Mouse (Mus musculus) urinary bladder, postnatal 10 days (tissue): ENCODE data around the gene Serpina3m.
A peak's percentile ranks its signal among the peaks of the same experiment; 100 is the strongest.
"Not testable (repeated sequence)": the region's sequence is repeated elsewhere in the genome, so short reads cannot be mapped to it uniquely, and the experiment has no call there.

Source experiments
- DNase-seq: peaks from one replicate; pipeline ENCODE4 v3.0.0; 2022; ENCODE audit warnings: low spot score

The Serpina3m gene

DNA sequence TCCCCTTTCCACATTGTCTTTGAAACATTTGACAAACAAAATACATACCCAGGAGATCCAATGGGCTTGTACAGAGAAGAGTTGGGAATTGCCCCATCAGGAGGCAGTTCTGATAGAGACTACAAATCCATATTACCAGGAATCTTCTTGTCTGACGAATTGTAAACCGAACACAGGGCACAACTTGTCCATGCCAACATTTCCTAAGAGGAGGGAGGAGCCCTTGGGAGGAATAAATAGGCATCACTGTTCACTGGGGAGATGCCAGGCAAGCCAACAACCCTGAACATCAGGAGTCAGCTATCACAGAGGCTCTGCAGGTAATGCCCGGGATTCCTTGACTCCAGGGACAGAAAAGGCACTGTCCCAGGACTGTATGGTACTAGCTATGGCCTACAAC is at the start of gene Serpina3m, which contains the start of gene Serpina3k:
Gene Serpina3m, plus strand, starts transcription at position 261 of the 400 bp plus-strand sequence.
Gene Serpina3k, plus strand, starts transcription at position 261 of the 400 bp plus-strand sequence.
- DNase-seq: not testable (repeated sequence)

DNA sequence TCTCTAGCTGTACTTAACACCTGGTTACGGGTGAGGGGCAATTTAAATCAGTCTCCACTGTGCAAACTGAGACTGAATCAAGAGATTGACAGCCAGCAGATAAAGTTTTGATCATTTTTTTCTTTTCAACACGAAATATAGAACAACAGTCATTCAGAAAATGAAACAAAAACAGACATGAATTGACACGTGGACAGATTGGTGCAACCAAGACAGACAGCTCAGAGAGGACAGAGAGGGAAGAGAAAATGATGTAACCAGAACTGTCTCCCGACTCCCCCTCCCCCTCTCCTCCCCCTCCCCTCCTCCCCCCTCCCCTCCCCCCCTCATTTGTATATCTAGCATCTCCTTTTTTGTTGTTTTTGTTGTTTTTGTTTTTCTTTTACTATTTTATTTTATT is 48.4 kb upstream of the Serpina3m start:
- no peak for DNase-seq

DNA sequence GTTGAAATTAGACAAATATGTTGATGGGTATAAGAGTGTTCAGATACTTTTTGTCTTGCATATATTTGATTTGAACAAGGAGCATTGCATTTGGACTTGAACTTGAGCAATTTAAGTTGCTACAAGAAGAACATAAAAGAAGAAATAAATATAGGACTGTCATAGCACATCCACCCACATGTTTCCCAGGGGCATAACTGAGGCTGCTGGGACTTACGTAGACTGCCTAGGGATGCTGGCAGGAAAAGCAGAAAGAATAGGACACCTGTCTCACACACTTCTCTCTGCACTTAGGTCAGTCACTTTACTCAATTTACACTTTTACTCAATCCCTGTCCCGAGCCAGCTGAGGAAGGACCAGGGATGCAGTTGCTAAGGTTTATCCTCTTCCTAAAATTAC is 44.3 kb upstream of the Serpina3m start:
- no peak for DNase-seq

DNA sequence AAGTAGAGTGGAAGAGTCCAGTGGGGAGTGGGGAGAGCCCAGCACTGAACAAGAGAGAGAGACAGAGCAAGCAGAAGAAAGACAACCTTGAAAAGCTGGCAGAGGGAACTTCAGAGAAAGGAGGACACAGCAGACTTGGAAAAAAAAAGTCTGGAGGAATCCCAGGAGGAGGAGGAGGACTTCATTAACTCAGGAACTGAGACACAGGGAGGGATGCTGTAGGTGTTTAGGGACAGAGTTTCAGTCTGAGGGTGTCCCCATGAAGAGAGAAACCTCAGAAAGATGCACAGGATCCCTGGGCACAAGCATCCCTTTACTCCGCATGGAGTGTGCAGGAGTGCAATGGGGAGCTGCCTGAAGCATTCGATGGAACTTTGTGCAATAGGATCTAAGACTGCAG is 40.2 kb upstream of the Serpina3m start:
- DNase-seq: no peak

DNA sequence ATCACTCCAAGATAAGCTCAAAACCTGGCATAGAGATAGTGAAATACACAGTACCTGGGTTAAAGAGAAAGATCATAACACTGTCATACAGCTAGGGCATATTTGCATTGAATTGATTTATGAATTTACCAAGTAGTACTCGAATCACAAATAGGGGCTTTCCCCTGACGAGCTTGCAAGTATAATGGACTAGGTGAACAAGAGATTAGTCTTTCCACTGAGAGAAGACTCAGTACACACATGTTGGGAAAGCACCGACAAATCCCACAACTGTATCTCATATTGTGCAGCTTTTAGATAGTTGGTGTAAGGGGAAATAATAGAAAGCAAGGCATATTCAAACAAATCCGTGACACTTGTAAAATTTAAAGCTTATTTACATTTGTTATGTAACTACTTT is 32.3 kb upstream of the Serpina3m start:
- DNase-seq: no peak

DNA sequence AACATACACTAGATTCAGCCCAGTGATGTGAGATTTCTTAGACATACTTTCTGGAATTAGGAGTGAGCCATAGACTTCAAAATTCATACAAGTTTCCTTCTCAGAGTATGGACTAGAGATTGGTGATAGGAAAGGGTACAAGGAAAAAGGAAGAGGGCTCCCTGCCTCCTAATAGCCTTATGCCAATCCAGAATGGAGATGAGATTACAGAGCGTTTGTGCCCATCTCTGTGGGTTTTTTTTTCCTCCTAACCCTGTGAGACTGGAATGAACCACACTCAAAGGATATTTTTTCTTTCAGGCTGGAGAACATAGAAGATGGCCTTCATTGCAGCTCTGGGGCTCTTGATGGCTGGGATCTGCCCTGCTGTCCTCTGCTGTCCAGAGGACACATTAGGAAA is 24.0 kb upstream of the Serpina3m start, which contains the start of gene Serpina3j:
Gene Serpina3j, plus strand, starts transcription at position 301 of the 400 bp plus-strand sequence.
- DNase-seq: no peak

DNA sequence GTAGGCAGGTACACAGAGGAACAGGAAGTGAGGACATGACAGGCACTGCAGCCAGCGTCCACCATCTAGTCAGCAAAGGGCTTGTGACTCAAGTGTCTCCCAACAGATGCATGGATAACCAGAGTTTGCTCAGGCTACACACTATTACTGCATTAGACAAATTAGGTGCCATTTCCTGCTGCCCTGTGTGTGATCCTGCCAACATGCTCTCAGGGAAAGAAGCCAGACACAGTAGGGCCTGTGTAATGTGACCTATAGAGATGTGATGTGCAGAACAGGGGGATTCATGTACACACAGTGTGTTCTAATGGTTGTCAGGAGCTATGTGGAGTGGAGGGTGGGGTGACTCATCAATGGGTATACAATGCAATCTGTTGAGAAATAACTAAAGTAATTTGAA is 15.8 kb upstream of the Serpina3m start:
- DNase-seq: no peak

DNA sequence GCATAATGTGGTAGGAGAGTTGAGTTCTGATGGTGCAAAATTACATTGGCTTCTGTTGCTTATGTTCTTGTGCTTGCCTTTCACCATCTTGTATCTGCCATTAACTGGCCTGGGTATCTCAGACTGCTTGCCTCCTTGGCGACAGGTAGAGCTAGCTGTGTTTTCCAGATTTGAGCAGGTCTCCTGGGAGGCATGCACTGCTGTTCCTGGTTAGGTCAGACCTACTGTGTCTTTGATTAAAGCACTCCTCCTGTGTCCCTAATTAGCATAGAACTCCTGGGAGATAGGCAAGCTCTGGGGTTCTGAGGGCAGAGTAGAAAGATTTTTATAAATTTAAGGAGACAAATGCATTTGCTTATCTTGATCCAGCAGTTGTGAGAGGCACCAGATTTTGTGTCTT is 6.6 kb upstream of the Serpina3m start:
- DNase-seq: no peak

DNA sequence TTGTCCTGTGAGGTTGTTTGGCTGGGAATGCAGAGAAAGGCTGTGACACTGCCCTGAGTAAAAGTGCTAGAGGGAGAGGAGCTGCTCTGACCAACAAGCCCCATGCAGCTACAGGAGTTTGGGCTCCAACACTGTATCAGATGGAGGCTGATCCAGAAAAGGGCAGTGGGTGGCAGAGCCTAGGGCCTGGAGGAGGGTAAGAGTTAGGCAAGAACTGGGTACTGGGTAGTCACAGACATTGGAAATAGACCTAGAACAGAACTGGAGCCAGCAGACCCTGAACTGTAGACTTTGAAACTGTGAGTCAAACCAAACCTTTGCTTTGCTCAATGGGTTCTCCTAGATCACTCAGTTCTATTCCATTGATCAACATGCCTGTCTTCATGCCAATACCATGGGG is 1.4 kb upstream of the Serpina3m start:
- DNase-seq: not testable (repeated sequence)

DNA sequence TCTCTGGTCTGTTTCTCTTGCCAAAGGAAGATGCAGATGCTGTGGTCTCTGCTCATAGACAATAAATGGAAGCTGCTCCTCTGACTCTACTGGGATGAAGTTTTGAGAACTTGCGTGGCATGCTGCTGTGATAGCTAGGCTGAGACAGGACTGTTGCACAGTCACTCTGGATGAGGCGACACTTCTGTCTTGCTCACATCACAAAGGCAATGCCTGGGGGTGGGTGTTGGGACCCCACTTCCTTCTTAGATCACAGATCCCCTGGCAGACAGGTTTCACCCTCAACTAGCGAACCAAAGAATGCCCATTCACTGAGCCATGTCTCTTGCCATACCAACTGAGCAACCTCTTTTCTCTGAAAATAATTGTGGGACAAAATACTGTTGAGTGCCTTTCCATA is 419 bp downstream of the Serpina3m start:
- no peak for DNase-seq

DNA sequence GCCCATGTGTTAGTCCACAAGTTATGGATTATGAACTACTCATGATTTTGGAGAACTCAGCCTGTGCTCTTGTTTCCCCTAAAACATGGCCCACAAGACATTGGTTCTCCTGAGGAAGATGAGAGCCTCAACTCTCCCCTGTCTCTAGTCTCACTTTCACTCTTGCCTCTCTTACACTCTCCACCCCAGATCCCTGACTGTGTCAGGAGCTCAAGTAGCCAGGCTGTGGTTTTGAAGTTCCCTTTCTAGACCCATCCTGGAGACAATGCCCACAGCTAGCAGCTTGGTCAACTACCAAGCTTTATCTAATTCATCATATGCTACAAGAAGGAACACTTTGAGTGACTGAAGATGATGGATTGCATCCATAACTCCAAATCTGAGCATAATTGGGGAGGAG is 4.2 kb downstream of the Serpina3m start:
- not testable (repeated sequence) for DNase-seq

DNA sequence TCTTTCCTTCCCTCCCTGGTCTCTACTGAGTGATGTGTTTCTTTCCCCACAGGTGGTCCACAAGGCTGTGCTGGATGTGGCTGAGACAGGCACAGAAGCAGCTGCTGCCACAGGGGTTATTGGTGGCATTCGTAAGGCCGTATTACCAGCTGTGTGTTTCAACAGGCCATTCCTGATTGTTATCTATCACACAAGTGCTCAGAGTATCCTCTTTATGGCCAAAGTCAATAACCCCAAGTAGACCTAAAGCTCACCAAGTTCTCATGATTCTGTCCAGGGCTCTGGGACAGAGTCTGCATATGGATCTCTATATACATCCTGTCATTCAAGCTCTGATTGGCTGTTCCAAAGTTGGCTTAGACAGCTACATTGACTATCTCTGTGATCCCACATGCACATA is 6.9 kb downstream of the Serpina3m start:
- DNase-seq: no peak

DNA sequence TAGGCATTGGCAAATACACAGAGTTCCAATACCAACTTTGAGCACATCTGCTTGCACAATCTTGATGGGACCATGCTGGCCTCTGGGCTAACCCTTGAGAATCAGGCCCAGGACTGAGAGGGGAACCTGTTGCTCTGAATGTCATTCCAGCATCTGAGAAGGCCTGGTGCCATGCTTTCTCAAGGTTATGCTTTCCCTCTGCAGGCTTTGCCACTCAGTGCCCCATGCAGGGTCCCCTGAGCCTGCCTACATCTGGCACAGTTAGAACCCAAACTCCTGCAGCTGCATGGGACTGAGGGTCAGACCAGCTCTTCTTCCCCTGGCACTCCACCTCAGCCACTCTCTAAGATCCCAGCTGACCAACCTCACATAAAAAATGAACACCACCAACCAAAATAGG is 7.4 kb downstream of the Serpina3m start:
- DNase-seq: no peak

DNA sequence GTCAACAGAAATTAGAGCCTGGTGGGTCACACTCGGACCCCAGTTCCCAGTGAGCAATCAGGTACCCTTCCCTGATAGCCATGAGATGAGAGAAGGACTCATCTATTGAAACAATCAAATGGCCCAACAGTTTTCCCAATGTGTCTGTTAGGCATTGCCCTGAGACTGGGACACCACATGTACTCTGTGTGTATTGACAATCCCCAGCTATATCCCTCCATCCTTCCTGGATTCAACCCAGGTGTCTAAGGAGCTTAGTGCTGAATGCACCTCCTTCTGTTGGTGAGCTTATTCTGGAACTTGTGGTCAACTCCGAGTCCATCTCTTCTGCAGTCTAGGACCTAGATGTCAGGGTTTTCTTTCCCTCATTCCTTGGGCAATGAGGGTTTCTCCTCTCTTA is 8.8 kb downstream of the Serpina3m start:
- no peak for DNase-seq

DNA sequence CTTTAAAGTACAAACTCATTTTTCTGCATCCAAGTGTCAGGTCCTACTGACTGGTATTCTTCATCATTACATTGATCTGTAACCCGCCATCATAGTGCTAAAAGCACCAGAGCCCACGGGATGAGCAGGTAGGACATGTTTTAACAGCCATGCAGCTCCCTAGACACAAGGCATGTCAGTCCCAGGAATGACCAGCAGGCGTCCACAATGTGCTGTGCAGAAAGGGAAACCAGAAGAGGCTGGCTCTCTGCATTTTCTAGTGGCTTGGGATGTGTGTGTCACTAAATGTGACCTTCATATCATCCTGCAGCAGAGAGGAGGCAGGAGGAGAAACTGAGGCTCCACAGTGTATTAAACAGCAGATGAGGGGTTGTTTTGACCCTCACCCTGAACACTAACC is 13.5 kb downstream of the Serpina3m start:
- peak; percentile 16 for DNase-seq

DNA sequence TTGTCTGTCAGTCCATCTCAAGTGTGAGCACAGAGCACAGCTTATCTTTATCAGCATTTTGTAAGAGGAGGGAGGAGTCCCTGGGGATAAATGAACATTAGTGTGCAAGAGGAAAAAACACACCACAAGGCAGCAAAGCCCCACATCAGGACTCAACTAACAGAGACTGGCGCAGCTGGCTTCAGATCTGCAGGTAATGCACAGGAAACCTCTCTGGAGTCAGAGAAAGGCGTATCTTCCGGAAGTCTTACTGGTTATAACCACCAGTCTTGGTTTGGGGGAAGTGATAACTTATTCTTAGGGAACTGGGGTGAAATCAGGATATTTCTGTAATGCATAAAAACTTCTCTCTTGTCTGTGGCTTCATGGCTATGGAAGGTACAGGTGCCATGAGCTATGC is 17.7 kb downstream of the Serpina3m start:
- no peak for DNase-seq

DNA sequence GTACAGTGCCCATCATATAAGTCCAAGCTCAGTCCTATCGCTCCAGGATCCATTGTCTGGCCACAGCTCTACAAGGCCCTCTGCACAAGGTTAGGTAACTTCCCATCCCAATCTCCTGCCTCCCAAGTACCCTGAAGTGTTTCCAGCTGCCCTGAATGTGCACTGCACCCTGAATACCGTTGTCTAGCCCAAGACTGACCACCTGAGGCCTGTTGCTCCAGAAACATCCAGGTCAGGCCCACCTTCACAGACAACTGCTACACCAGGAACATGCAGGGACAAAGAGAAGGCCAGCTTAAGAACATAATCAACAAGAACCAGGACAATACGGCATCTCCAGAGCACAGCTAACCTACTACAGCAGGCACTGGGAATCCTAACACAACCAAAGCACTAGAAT is 31.7 kb downstream of the Serpina3m start:
- no peak for DNase-seq

DNA sequence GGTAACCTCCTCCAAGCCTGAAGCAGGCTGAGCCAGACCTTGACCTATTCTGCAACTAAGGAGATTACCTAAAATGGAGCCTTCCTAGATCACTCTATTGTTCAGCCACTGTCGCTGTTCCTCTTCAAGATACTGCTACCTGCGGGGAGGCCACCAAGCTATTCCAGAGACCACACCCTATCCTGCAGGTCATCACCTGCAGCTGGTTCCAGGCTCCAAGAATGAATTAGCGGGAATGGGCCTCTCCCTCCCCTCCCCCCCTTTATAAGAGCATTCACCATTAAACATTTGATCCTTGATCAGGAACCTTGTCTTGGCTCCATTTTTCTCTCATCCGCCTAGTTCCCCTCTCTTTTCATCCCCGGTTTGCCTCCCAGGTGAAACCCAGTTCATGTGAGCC is 38.9 kb downstream of the Serpina3m start:
- DNase-seq: not testable (repeated sequence)

DNA sequence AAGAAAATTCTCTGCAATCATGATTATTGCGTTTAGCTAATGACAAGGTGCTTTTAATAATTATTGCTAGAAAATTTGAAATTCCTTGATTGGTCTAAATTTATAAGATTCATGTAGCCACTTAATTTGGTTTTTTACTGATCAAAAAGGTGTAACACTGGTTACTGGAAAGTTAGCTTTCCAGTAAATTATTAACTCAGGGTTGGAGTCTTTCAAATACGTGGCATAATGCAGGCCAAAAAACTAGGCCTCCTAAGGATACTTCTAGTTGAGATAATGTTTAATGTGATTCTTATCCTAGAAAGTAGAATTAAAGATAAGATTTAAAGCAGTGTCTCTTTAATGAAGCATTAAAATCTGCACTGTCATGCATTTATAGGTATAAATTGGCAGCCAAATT is 40.1 kb downstream of the Serpina3m start:
- DNase-seq: not testable (repeated sequence)

DNA sequence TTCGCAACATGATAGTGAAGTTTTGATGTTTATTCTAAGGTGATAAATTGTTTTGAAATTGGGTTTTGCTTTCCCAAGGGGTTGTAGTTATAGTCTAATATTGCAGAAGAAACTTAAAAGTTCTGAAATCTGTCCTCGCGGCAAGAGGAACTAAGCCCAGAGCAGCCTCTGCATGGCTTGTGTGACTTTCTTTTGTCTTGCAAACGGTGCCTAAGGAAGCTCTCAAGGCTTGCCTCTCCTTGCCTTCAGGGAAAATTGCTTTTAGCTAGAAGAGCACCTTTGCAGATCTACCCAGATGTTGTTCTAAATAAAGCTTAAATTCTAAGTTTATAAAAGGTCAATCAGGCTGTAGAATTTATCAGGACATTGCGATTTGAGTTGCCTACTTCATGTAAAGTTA is 40.5 kb downstream of the Serpina3m start:
- DNase-seq: not testable (repeated sequence)

DNA sequence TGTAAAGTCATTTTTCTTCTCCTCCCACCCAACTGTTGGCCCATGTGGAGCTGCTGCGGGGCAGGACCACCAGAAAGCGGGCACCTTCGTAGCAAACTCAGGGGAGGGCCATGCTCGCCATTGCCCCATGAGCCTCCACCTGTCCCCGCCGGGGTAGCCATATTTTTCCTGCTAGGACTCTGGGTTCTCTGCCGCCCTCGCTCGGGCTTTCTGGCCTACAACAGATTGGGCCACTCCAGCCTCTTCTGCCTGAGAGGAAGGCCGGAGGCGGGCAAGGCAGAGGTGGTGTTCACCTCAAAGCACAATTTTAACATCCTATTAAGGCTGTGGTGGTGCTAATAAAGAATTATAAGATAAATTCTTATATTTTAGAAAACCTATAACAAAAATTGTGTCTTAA is 41.6 kb downstream of the Serpina3m start:
- no peak for DNase-seq

DNA sequence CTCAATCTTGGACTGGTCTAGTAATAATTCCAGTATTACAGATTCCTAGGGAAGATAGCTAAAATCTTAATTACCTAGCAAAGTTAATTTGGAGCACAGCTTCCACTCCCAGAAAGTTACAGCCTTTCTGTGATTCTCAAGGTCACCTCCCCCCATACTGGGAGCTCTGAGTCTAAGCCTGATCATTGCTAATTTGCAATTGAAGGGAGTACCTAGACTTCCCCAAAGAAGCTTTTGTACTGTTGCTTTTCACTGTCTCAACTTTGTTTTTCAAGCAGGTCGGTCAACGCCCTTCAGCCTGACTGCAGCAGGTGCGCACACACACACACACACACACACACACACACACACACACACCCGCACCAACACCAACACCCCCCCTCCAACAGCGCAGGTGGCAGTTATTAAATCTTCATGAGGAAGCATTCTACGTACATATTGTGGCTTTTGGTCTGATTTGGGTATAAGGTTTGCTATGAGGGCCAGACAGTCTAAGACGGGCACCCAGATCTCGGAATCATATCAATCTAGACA is 42.9 kb downstream of the Serpina3m start:
- DNase-seq: not testable (repeated sequence)

DNA sequence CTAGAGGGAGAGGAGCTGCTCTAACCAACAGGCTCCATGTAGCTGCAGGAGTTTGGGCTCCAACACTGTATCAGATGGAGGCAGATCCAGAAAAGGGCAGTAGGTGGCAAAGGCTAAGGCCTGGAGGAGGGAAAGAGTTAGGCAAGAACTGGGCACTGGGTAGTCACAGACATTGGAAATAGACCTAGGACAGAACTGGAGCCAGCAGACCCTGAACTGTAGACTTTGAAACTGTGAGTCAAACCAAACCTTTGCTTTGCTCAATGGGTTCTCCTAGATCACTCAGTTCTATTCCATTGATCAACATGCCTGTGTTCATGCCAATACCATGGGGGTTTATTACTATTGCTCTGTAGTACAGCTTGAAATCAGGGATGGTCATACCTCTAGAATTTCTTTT is 47.7 kb downstream of the Serpina3m start:
- DNase-seq: not testable (repeated sequence)

DNA sequence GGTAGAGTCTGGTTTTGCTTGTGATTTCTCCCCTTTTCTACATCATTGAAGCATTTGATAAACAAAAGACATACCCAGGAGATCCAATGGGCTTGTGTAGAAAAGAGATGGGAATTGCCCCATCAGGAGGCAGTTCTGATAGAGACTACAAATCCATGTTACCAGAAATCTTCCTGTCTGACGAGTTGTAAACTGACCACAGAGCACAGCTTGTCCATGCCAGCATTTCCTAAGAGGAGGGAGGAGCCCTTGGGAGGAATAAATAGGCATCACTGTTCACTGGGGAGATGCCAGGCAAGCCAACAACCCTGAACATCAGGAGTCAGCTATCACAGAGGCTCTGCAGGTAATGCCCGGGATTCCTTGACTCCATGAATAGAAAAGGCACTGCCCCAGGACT is 48.6 kb downstream of the Serpina3m start:
- not testable (repeated sequence) for DNase-seq

DNA sequence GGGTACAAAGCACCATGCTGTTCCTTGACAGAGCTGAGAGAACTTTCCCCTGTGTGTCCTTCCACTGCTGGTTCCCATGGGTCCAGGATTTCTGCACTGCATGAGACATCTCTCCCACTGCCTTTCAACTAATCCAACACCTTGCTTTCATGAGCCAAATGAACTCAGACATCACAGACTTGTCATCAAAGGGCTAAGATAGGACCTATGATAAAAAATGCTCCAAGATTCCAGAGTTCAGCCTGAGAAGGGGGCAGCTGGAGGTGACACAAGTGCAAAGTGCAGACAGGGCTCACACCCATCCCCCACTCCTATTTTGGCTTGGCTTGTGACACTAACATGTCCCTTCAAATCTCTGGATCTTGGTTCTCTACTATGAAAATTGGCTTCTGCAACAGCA is 50.2 kb downstream of the Serpina3m start:
- no peak for DNase-seq
